Mouse (Mus musculus) large intestine, adult 2 months (tissue): Measurements from ENCODE around the gene Lypd5. TPM values are rescaled to one million over a fixed set of nuclear protein-coding genes. Genes with fewer than 3 reads are reported as not detected.
"Not testable (repeated sequence)": the region's sequence is repeated elsewhere in the genome, so short reads cannot be mapped to it uniquely, and the experiment has no call there.

Experiments
- DNase-seq: peaks from one replicate; pipeline ENCODE4 v3.0.0-alpha.2; 2012; ENCODE audit warnings: low read depth, low spot score
- WGBS: fragments of 180-500 bp; shearing (Covaris S2); methylation state at CpG from one replicate; pipeline ENCODE4 v1.1.7; 2018; 5-methylcytosine and 5-hydroxymethylcytosine counted together
- polyA plus RNA-seq: library from polyadenylated mRNA; depleted of rRNA; stranded (reverse); fragments of >200 nt; gene quantifications from 2 replicates; pipeline ENCODE4 v1.2.3, GENCODE M21; 2012; rRNA removed

Gene Lypd5
- polyA plus RNA-seq, 1 experiment = 0.04 TPM

DNA sequence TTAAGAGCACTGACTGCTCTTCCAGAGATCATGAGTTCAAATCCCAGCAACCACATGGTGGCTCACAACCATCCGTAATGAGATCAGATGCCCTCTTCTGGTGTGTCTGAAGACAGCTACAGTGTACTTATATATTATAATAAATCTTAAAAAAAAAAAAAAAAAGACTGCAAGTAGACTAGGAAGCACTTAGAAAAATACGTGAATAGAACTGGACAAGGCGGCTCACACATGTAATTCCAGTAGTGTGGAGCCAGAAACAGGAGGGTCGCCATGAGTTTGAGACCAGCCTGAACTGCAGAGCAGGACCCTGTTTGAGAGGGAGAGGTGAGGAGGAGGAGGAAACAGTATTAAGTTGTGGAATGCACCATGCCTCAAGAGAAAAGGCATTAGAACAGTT lies 51.5 kb downstream of the Lypd5 start:
- WGBS = 87% methylated on average over 4 of the region's 4 CpGs
- not testable (repeated sequence) for DNase-seq

DNA sequence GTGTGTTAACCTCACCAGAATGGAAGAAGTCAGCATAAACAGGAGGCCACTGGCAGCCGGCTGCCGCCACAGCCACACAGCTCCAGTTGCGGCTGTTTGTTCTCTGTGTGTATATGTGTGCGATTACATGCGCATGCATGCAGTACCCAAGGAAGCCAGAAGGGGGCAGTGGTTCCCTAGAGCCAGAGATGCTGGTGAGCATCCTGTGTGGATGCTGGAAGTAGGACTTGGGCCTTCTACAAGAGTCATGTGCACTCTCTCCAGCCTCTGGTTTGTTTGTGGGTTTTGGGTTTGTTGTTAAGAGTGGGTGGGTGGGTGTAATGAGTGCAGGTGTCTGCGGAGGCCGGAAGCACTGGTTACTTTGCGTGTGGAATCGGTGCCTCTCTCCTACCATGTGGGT lies 53.9 kb downstream of the Lypd5 start:
- no peak for DNase-seq
- 97% methylated on average over 9 of the region's 9 CpGs for WGBS

Other genes with a start within 250 kb of the Lypd5 start
- gene Zfp112, start 236.9 kb upstream of the Lypd5 start, polyA plus RNA-seq = 0.82 and 1.5 TPM in 2 replicates
- 4.1 and 6.3 TPM in 2 replicates for gene Zfp235, start 215.0 kb upstream of the Lypd5 start, polyA plus RNA-seq
- gene Zfp114, start 174.1 kb upstream of the Lypd5 start, polyA plus RNA-seq = 0.33 TPM in 1 of 2 replicates, not detected in the other
- 1.2 and 2.1 TPM in 2 replicates for gene Zfp111, start 137.8 kb upstream of the Lypd5 start, polyA plus RNA-seq
- gene Zfp109, start 111.6 kb upstream of the Lypd5 start, polyA plus RNA-seq = 0.78 and 1.2 TPM in 2 replicates
- gene Zfp108, start 94.4 kb upstream of the Lypd5 start, polyA plus RNA-seq = 0.27 and 0.71 TPM in 2 replicates
- 1.0 and 1.3 TPM in 2 replicates for gene Zfp93, start 78.8 kb upstream of the Lypd5 start, polyA plus RNA-seq
- 3.8 and 4.1 TPM in 2 replicates for gene Zfp61, start 48.0 kb upstream of the Lypd5 start, polyA plus RNA-seq
- 2.1 and 3.1 TPM in 2 replicates for gene Zfp94, start 32.5 kb upstream of the Lypd5 start, polyA plus RNA-seq
- 0.16 TPM in 1 of 2 replicates, not detected in the other for gene Tescl, start 15.3 kb upstream of the Lypd5 start, polyA plus RNA-seq
- 76.3 and 90.9 TPM in 2 replicates for gene Kcnn4, start 21.1 kb downstream of the Lypd5 start, polyA plus RNA-seq
- gene Smg9, start 50.4 kb downstream of the Lypd5 start, polyA plus RNA-seq = 40.0 and 42.2 TPM in 2 replicates
- 0.84 TPM in 1 of 2 replicates, not detected in the other for gene Irgc1, start 103.1 kb downstream of the Lypd5 start, polyA plus RNA-seq
- gene Plaur, start 113.3 kb downstream of the Lypd5 start, polyA plus RNA-seq = 10.6 and 11.6 TPM in 2 replicates
- 2.0 and 2.7 TPM in 2 replicates for gene Cadm4, start 132.8 kb downstream of the Lypd5 start, polyA plus RNA-seq
- gene Zfp428, start 157.8 kb downstream of the Lypd5 start, polyA plus RNA-seq = 6.7 and 7.4 TPM in 2 replicates
- not detected in 2 replicates for gene AC161166.1, start 163.3 kb downstream of the Lypd5 start, polyA plus RNA-seq
- gene Irgq, start 181.5 kb downstream of the Lypd5 start, polyA plus RNA-seq = 7.6 and 10.8 TPM in 2 replicates
- gene Pinlyp, start 196.9 kb downstream of the Lypd5 start, polyA plus RNA-seq = 0.23 TPM in 1 of 2 replicates, not detected in the other
- gene Xrcc1, start 197.1 kb downstream of the Lypd5 start, polyA plus RNA-seq = 27.8 and 36.0 TPM in 2 replicates
- gene Ethe1, start 238.3 kb downstream of the Lypd5 start, polyA plus RNA-seq = 56.6 and 77.6 TPM in 2 replicates
- gene Zfp575, start 238.4 kb downstream of the Lypd5 start, polyA plus RNA-seq = 0.16 and 0.29 TPM in 2 replicates